Mouse (Mus musculus) urinary bladder, postnatal 10 days (tissue): ENCODE results near the gene Dlgap1.

Experiments used
- DNase-seq: peaks from one replicate; pipeline ENCODE4 v3.0.0; 2022; ENCODE audit warnings: low spot score

The Dlgap1 gene

GRCm38 (mm10) chr17:70847086-70847485 is 878.2 kb downstream of the Dlgap1 start:
- DNase-seq, result no peak

GRCm38 (mm10) chr17:70847751-70848510 is 879.1 kb downstream of the Dlgap1 start:
- no peak for DNase-seq

- peak; percentile 24 for DNase-seq
Observed at GRCm38 (mm10) chr17:70848511-70849398, 879.9 kb downstream of the Dlgap1 start.

- peak; percentile 81 for DNase-seq
Observed at GRCm38 (mm10) chr17:70849399-70850232, 880.7 kb downstream of the Dlgap1 start.

GRCm38 (mm10) chr17:70850233-70850995 is 881.5 kb downstream of the Dlgap1 start:
- DNase-seq, result peak; percentile 15

- DNase-seq, result peak; percentile 45
Observed at GRCm38 (mm10) chr17:70850996-70851991, 882.4 kb downstream of the Dlgap1 start.

GRCm38 (mm10) chr17:70852011-70852685 is 883.3 kb downstream of the Dlgap1 start:
- DNase-seq, result no peak

GRCm38 (mm10) chr17:70852686-70853386 is 884.0 kb downstream of the Dlgap1 start:
- DNase-seq, result peak; percentile 55

GRCm38 (mm10) chr17:70853436-70853905 is 884.6 kb downstream of the Dlgap1 start, which contains the start of gene Tgif1:
Gene Tgif1 (minus strand): TSS chr17:70853546.
- no peak for DNase-seq

- DNase-seq, result no peak
Observed at GRCm38 (mm10) chr17:70854021-70854420, 885.1 kb downstream of the Dlgap1 start.

GRCm38 (mm10) chr17:70856871-70857415 is 888.1 kb downstream of the Dlgap1 start:
- no peak for DNase-seq

GRCm38 (mm10) chr17:70858814-70859213 is 889.9 kb downstream of the Dlgap1 start:
- no peak for DNase-seq

- no peak for DNase-seq
Observed at GRCm38 (mm10) chr17:70864117-70864516, 895.2 kb downstream of the Dlgap1 start.

- no peak for DNase-seq
Observed at GRCm38 (mm10) chr17:70864645-70865044, 895.8 kb downstream of the Dlgap1 start.

- DNase-seq, result no peak
Observed at GRCm38 (mm10) chr17:70865060-70865604, 896.3 kb downstream of the Dlgap1 start.

GRCm38 (mm10) chr17:70866029-70866428 is 897.2 kb downstream of the Dlgap1 start:
- no peak for DNase-seq

GRCm38 (mm10) chr17:70866538-70867114 is 897.8 kb downstream of the Dlgap1 start:
- no peak for DNase-seq
